Mouse (Mus musculus) brain, embryonic 14.5 days (tissue): ENCODE data around the gene Tmcc3.

Experiments
- CTCF ChIP-seq: fragments of 200-500 bp; IDR thresholded peaks from 2 replicates; pipeline ENCODE4 v1.5.1; 2012; ENCODE audit warnings: inconsistent platforms, mild to moderate bottlenecking, moderate library complexity, borderline replicate concordance; ENCODE audit not compliant: insufficient read depth, insufficient read length; ENCODE audit errors: extremely low read depth
- POLR2A ChIP-seq: fragments of 200-500 bp; IDR thresholded peaks from 2 replicates; pipeline ENCODE4 v1.6.1; 2012; ENCODE audit warnings: mild to moderate bottlenecking, inconsistent platforms, borderline replicate concordance; ENCODE audit not compliant: poor library complexity, insufficient read depth, insufficient read length, severe bottlenecking; ENCODE audit errors: extremely low read depth

DNA sequence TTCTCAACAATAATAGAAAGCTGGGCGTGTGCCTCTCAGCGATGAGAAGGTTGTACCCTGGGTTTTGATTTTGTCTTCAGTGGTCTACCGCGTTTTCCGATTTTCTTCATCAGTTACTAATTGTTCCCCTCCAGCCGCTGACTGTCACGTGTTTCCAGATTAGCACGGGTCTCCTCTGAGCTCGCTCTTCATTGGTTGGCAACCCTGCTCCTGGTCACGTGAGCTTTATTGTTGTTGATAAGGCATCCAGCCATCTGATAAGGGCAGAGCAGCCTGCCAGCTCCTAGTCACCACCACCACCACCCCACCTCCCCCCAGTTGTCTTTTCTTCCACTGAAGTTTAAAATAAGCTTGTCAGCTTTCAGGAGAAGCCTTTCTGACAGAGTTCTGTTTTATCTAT is 190.0 kb downstream of the Tmcc3 start:
- TF ChIP-seq CTCF (no peak), POLR2A (no peak)
